Mouse (Mus musculus): ENCODE results near the gene Sema4c. TPM values are rescaled to one million over a fixed set of nuclear protein-coding genes. Genes with fewer than 3 reads are reported as not detected.

Sema4c gene
- polyA plus RNA-seq, 1 experiment, result 30.7 TPM

DNA sequence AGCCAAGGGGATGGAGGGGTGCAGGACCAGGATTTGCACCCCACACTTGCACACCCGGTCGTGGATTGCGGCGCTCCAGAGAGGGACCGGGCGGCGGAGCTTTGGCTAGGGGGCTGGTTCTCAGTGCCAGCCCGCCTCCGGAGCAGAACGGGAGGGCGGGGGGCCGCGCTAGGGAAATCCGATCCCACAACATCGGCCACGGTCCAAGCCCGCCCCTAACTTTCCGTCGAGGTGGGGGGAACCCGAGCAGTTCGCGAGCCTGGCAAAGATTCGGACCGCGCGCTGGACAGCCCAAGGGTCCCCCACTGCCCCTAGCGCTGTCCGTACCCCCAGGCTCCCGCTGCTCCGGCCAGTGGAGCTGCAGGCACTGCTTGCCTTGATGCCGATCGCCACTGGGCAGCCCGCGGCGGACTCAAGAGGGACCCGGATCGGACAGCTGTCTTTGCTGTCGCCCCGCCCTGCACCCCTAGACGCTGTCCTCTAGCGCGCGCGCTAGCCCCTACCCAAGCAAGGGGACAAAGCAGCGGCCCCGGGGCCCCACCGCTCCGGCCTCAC, 615 bp downstream of the Sema4c start:
- Histone ChIP-seq H3K4me2 (ENCODE audit: low read depth) (peak overlapping the region; percentile 51), H3K27me3 (ENCODE audit: control insufficient read depth, insufficient read depth, insufficient read length) (no peaks in the 10 kb centered on the region), H3K4me3 (peak overlapping the region; percentile 99), H3ac (ENCODE audit: control insufficient read depth, insufficient read length) (peak overlapping the region; percentile 66), H3K79me2 (ENCODE audit: control insufficient read depth, insufficient read depth) (peaks cover 41% of the 10 kb centered on the region), H3K36me3 (ENCODE audit: control insufficient read depth, insufficient read depth) (peaks cover 22% of the 10 kb centered on the region)
- TF ChIP-seq MYOD1 (IDR thresholded peaks at IDR 0.05; ENCODE audit: control insufficient read depth in 1 of 3, insufficient read length in 2 of 3, low read depth in 2 of 3) (peak in 1 of 3 experiments; percentile 65), MAX (IDR thresholded peaks at IDR 0.05; ENCODE audit: low read depth) (no peak), USF1 (IDR thresholded peaks at IDR 0.05; ENCODE audit: low read depth) (no peak), POLR2A (IDR thresholded peaks at IDR 0.05; ENCODE audit: insufficient read length, low read depth) (no peak), MYOG (IDR thresholded peaks at IDR 0.05; ENCODE audit: control insufficient read depth in 1 of 3, insufficient read depth in 1 of 3, insufficient read length in 2 of 3, low read depth in 2 of 3) (peak in 2 of 3 experiments; percentile 26 to 83), POLR2AphosphoS2 (IDR thresholded peaks at IDR 0.05; ENCODE audit: insufficient read length, low read depth) (peak; percentile 31), REST (IDR thresholded peaks at IDR 0.05; ENCODE audit: insufficient read depth, insufficient read length) (peak; percentile 5), CEBPB (IDR thresholded peaks at IDR 0.05; ENCODE audit: insufficient read depth, poor library complexity, severe bottlenecking) (no peak), SRF (IDR thresholded peaks at IDR 0.05; ENCODE audit: control insufficient read depth, insufficient read length, low read depth) (no peak), TCF3 (IDR thresholded peaks at IDR 0.05; ENCODE audit: insufficient read length, low read depth) (no peak), E2F4 (IDR thresholded peaks at IDR 0.05; ENCODE audit: insufficient read depth) (no peak), TCF12 (IDR thresholded peaks at IDR 0.05; ENCODE audit: insufficient read depth, poor library complexity, severe bottlenecking) (no peak)

DNA sequence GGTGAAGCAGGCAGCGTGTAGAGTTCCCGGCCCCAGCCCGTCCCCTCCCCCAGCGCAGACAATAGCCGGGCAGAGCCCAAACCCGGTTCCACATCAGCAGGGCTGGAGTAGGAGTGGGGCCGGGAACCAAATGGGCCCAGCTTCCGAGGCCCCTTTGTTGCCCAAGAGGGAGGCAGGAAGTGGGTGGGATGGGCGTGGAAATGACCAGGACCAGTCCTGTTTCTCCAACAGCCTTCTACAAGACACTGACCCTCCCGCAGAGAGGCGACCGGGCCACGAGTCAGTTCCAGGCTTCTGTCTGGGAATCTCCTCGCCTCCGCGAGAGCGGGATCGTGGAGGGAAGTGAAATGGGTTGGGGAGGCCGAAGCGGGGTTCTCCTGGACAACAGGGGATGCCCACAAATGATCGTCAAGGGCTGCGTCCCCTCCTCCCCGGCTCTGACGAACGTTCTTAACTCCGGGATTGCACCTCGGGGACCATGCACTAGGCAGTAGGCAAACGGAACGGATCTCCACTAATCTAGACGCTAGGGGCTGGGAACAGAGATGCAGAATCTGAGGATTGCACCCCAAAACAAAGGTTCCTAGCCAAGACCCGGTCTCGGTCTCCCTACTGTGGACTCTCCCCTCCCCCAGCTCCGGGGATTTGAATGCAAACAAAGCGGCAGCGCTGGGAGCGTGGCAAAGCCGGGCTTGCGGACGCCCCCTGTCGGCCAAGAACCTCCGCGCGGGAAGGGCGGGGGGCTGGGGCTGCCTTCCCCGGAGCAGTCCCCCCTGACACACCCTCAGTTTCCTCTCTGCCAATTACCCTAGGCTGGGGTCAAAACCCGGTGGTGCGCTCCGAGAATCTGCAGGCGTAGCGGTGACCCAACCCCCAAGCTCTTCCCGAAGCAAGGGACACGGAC, 1.3 kb downstream of the Sema4c start:
- Histone ChIP-seq H3ac (ENCODE audit: control insufficient read depth, insufficient read length) (peak overlapping the region; percentile 66), H3K4me2 (ENCODE audit: low read depth) (peak overlapping the region; percentile 93), H3K36me3 (ENCODE audit: control insufficient read depth, insufficient read depth) (peaks cover 29% of the 10 kb centered on the region), H3K79me2 (ENCODE audit: control insufficient read depth, insufficient read depth) (peaks cover 41% of the 10 kb centered on the region), H3K27me3 (ENCODE audit: control insufficient read depth, insufficient read depth, insufficient read length) (no peaks in the 10 kb centered on the region), H3K4me3 (peak overlapping the region; percentile 99)
- TF ChIP-seq MYOG (IDR thresholded peaks at IDR 0.05; ENCODE audit: control insufficient read depth in 1 of 3, insufficient read depth in 1 of 3, insufficient read length in 2 of 3, low read depth in 2 of 3) (no peak), MYOD1 (IDR thresholded peaks at IDR 0.05; ENCODE audit: control insufficient read depth in 1 of 3, insufficient read length in 2 of 3, low read depth in 2 of 3) (no peak), USF1 (IDR thresholded peaks at IDR 0.05; ENCODE audit: low read depth) (no peak), CEBPB (IDR thresholded peaks at IDR 0.05; ENCODE audit: insufficient read depth, poor library complexity, severe bottlenecking) (0 out of 2 replicates have a peak, but pooled peaks have one; percentile 34), POLR2AphosphoS2 (IDR thresholded peaks at IDR 0.05; ENCODE audit: insufficient read length, low read depth) (peak; percentile 68), POLR2A (IDR thresholded peaks at IDR 0.05; ENCODE audit: insufficient read length, low read depth) (peak; percentile 72), REST (IDR thresholded peaks at IDR 0.05; ENCODE audit: insufficient read depth, insufficient read length) (no peak), TCF3 (IDR thresholded peaks at IDR 0.05; ENCODE audit: insufficient read length, low read depth) (no peak), SRF (IDR thresholded peaks at IDR 0.05; ENCODE audit: control insufficient read depth, insufficient read length, low read depth) (no peak), MAX (IDR thresholded peaks at IDR 0.05; ENCODE audit: low read depth) (no peak), E2F4 (IDR thresholded peaks at IDR 0.05; ENCODE audit: insufficient read depth) (peak; percentile 46), TCF12 (IDR thresholded peaks at IDR 0.05; ENCODE audit: insufficient read depth, poor library complexity, severe bottlenecking) (no peak)

DNA sequence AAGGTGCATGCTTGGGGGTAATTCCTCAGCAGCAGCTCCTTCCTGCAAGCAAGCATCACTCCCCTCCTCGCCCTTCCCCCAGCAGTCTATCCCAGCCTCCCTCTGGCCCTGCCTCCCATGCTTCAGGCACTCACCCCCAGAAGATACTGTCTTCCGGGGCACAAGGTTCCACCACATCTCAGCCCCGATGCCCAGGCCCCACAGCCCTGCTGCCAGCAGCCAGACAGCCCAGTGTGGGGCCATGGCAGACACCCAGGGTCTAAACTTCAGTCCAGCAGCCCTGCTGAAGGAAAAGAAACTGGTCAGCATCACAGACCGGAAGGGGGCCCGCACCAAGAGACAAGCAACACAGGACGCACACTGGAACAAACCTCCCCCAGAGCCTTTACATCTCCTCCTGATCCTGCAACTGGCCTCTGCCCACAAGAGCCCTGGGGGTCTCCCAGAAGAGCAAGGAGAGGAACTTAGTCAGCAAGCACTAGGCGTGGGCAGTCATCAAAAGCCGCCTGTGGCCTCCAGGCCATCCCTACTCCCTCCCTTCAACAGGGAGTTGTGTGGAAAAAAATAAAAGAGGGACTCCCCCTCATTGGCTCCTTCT, 2.3 kb downstream of the Sema4c start:
- no peaks in the 10 kb centered on the region for H3K27me3 ChIP-seq (ENCODE audit: control insufficient read depth, insufficient read depth, insufficient read length)
- peak overlapping the region; percentile 99 for H3K4me3 ChIP-seq
- no peak for TF ChIP-seq SRF (IDR thresholded peaks at IDR 0.05; ENCODE audit: control insufficient read depth, insufficient read length, low read depth)
- no peak for TF ChIP-seq TCF3 (IDR thresholded peaks at IDR 0.05; ENCODE audit: insufficient read length, low read depth)
- TF ChIP-seq MAX (IDR thresholded peaks at IDR 0.05; ENCODE audit: low read depth), result no peak
- no peak for TF ChIP-seq MYOG (IDR thresholded peaks at IDR 0.05; ENCODE audit: control insufficient read depth in 1 of 3, insufficient read depth in 1 of 3, insufficient read length in 2 of 3, low read depth in 2 of 3)
- TF ChIP-seq E2F4 (IDR thresholded peaks at IDR 0.05; ENCODE audit: insufficient read depth), result no peak
- H3K4me2 ChIP-seq (ENCODE audit: low read depth), result peak overlapping the region; percentile 93
- H3ac ChIP-seq (ENCODE audit: control insufficient read depth, insufficient read length), result peak overlapping the region; percentile 66
- peaks cover 43% of the 10 kb centered on the region for H3K79me2 ChIP-seq (ENCODE audit: control insufficient read depth, insufficient read depth)
- peaks cover 38% of the 10 kb centered on the region for H3K36me3 ChIP-seq (ENCODE audit: control insufficient read depth, insufficient read depth)

DNA sequence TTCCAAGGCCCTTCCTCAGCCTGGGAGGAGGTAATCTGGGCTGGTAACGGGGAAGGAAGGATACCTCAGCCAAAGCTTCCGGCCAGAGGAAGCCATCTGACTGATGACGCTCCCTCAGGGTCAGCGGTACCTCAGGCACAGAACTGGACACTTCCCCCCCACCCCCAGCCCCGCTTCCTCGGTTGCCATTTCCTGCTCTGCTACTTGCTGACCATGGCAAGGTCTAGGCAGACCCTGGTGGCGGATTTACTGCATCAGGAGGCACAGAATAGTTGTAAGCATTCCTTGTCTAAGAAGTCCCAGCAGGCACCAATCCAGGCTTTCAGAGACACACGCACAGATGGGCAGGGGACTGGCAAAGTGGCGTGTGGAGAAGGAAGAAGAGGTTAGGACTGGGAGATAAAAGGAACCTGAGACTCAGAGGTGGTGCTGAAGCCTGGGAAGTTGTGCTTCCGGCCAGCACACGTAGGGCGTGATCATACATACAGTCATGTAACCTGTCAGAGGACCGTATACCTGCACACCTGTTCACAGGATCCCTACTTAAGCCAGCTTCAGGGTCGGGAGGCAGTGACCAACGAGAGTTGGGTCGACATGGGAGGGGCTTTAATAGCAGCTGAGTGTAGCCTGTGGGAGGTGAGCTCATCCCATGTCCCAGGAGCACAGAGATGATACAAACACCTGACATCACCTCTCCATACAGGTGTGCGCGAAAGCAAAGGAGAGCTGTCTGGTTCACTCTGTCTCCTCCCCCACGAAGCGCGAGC, 3.3 kb downstream of the Sema4c start:
- H3K4me2 ChIP-seq (ENCODE audit: low read depth), result peak overlapping the region; percentile 93
- peaks cover 47% of the 10 kb centered on the region for H3K36me3 ChIP-seq (ENCODE audit: control insufficient read depth, insufficient read depth)
- no peak for TF ChIP-seq POLR2AphosphoS2 (IDR thresholded peaks at IDR 0.05; ENCODE audit: insufficient read length, low read depth)
- no peak for TF ChIP-seq E2F4 (IDR thresholded peaks at IDR 0.05; ENCODE audit: insufficient read depth)
- no peak for TF ChIP-seq CEBPB (IDR thresholded peaks at IDR 0.05; ENCODE audit: insufficient read depth, poor library complexity, severe bottlenecking)
- TF ChIP-seq POLR2A (IDR thresholded peaks at IDR 0.05; ENCODE audit: insufficient read length, low read depth), result peak; percentile 23
- no peak for TF ChIP-seq MAX (IDR thresholded peaks at IDR 0.05; ENCODE audit: low read depth)
- no peak for TF ChIP-seq MYOG (IDR thresholded peaks at IDR 0.05; ENCODE audit: control insufficient read depth in 1 of 3, insufficient read depth in 1 of 3, insufficient read length in 2 of 3, low read depth in 2 of 3)
- no peaks in the 10 kb centered on the region for H3K27me3 ChIP-seq (ENCODE audit: control insufficient read depth, insufficient read depth, insufficient read length)
- H3K79me2 ChIP-seq (ENCODE audit: control insufficient read depth, insufficient read depth), result peaks cover 45% of the 10 kb centered on the region
- peak overlapping the region; percentile 99 for H3K4me3 ChIP-seq
- no peak overlapping the region for H3ac ChIP-seq (ENCODE audit: control insufficient read depth, insufficient read length)

Data from myocyte (in vitro differentiated cells).